Mouse (Mus musculus): ENCODE measurements around the gene Adgrg2. TPM values are rescaled to one million over a fixed set of nuclear protein-coding genes. Genes with fewer than 3 reads are reported as not detected.

The Adgrg2 gene
- total RNA-seq, 1 experiment from 2014 or later: 0.12 TPM

- no peak for ATAC-seq (ENCODE audit: extremely low read depth, insufficient number of reproducible peaks, low FRiP score, poor library complexity, severe bottlenecking)
Observed at GRCm38 (mm10) chrX:160496473-160496872, 106.0 kb downstream of the Adgrg2 start.

GRCm38 (mm10) chrX:160501095-160501494 lies 110.6 kb downstream of the Adgrg2 start:
- no peak for ATAC-seq (ENCODE audit: extremely low read depth, insufficient number of reproducible peaks, low FRiP score, poor library complexity, severe bottlenecking)

- peak; percentile 53 for ATAC-seq (ENCODE audit: extremely low read depth, insufficient number of reproducible peaks, low FRiP score, poor library complexity, severe bottlenecking)
Observed at GRCm38 (mm10) chrX:160501687-160502047, 111.2 kb downstream of the Adgrg2 start.

- ATAC-seq (ENCODE audit: extremely low read depth, insufficient number of reproducible peaks, low FRiP score, poor library complexity, severe bottlenecking): peak; percentile 96
Observed at GRCm38 (mm10) chrX:160502048-160503041, 111.9 kb downstream of the Adgrg2 start, which contains the start of gene Phka2. Phka2 (plus strand) TSS chrX:160502166.

DNA sequence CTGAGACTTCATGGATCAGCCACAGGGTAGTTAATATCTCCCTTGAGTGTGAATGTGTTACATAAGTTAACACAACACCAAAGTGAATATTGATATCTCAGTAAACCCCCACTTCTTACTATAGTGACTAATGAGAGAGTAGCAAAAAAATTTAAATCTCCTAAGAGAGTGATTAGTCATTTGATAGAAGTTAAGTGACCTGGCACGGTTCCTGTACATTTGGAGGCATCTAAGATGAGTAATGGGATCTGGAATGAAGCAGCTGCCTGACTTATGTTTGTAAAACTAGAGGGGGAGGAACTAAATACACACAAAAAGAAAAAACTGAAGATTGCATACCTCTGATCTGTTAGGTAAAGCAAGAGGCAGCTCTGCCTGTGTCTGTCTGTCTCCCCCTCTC lies 118.6 kb downstream of the Adgrg2 start:
- ATAC-seq (ENCODE audit: extremely low read depth, insufficient number of reproducible peaks, low FRiP score, poor library complexity, severe bottlenecking): no peak

DNA sequence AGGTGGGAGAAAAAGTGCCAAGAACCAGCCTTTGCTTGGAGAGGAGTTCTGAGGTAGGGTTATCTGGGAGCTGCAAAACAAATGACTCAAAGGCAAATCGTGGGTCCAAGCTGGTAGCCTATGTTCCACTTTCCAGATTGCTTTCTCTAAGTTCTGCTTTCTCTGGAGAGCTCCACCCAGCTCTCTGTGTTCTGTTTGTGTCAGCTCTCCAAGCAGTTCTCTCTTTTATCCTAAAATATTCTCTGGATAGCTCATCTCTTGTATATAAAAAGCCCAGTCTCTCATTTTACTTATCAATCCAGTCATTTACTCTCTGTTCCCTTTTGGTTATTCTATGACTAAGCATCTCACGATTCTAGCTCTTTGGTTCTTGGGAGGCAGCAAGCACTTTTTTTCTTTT lies 119.7 kb downstream of the Adgrg2 start:
- ATAC-seq (ENCODE audit: extremely low read depth, insufficient number of reproducible peaks, low FRiP score, poor library complexity, severe bottlenecking): no peak

DNA sequence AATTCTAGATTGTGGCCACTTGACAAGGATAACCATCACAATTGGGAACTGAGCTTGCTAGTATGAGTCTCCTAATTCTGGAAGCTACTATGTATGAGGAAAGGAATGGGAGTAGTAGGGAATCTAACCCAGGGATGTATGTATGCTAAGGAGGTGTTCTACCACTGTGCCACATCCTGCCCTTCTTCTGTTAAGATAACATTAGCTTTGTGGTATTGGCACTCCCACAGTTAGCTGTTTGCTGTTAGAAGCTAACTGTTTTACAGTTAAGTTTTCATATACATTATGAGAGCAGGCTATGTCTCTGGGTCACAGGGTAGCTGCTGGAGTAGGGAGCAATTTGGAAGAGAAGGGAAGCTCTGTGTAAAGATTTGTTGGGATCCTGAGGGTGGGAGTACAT lies 125.5 kb downstream of the Adgrg2 start:
- ATAC-seq (ENCODE audit: extremely low read depth, insufficient number of reproducible peaks, low FRiP score, poor library complexity, severe bottlenecking): no peak

GRCm38 (mm10) chrX:160542772-160543171 lies 152.3 kb downstream of the Adgrg2 start:
- no peak for ATAC-seq (ENCODE audit: extremely low read depth, insufficient number of reproducible peaks, low FRiP score, poor library complexity, severe bottlenecking)

Other genes starting within 250 kb of the Adgrg2 start
- 21.2 and 24.4 TPM in 2 replicates for gene Phka2, start 111.5 kb downstream of the Adgrg2 start, total RNA-seq (2017)

All from neutrophil, adult 5-6 weeks (primary cell).